Mouse (Mus musculus) heart, postnatal 25 days (tissue): ENCODE data around the gene Tcea3. TPM values are rescaled to one million over a fixed set of nuclear protein-coding genes. Genes with fewer than 3 reads are reported as not detected.

Source experiments
- DNase-seq: peaks from one replicate; pipeline ENCODE4 v3.0.0; 2022; ENCODE audit warnings: low spot score
- intact Hi-C: fragments of 180-260 bp; cut with DNase I; formaldehyde crosslinking; loops from one replicate; pipeline ENCODE4 v1.15.1; 2025
- total RNA-seq, 2 experiments: library from RNA; stranded (reverse); gene quantifications; 2 replicates each; pipeline ENCODE4 v1.2.3; 2021

The Tcea3 gene
- 100 to 1,000 TPM; 101 to 111 TPM for total RNA-seq

DNA sequence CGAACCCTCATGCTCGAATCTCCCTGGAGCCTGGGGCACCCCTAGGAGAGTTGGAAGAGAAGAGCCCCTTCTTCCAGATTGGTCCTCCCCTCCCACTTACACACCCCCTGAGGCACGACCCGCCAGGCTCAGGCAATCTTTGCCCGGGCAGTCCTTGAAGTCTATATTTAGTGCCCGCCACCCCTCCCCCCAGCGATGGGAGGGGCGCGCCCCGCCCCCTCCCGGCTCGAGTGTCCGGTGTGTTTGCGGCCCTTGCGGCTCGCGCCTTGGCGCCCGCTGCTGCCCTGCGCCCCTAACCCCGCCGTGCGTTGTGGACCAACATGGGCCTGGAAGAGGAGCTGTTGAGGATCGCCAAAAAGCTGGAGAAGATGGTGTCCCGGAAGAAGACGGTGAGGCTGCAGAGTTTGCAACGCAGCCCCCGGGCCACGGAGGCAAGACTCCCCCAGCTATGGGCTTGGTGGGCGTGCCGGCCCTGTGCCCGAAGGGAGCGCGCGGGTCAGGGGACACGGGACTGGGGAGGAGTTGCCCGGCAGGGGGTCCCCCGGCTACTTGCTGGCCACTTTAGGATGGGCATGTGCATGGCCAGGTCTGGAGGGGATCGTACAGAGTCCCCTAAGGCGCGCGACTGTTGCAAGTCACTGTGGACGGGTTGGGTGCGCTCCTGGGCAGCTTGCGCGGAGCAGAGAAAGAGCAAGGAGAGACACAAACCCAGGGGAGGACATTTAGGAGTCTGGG lies at the start of gene Tcea3:
TSS of gene Tcea3 (plus strand) at position 1 of the 735 bp plus-strand sequence.
- intact Hi-C loops, result no loop called here

GRCm38 (mm10) chr4:136198846-136199245 lies 48.7 kb upstream of the Tcea3 start:
- intact Hi-C loops, result no loop called here
- no peak for DNase-seq

More for the DNA sequence above, at the start of gene Tcea3:
- no peak for DNase-seq

DNA sequence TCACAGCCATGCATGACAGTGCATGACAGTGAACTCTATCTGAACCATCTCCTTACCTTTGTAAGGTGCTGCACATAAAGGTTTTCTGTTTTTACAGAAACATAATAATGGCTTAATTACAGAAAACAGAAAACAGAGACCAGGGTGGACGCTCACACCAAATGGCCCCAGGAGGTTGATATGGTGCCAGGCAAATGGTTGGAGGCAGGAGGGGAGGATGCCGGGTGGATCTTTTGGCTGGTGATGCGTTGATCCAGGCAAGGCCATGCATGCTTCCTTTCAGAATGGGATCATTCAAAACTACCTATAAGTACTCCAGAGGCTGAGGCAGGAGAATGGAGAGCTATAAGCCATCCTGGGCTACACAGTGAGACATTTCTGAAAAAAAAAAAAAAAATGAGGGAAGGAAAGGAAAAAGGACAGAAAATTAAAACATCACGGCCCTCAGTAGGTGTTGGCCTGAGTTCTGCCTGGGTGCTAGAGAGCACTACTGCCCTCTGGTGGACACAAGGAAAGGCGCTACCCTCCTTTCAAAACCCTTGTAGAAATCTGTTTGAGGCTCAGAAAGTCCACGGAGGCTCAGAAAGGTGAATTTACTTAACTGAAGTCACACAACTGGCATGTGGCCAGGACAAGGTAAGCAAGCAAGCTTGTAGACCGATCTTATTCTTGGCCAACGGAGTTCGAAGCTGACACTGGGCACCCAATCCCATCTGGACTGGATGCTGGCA lies 47.8 kb upstream of the Tcea3 start:
- no peak for DNase-seq
- intact Hi-C loops, result loop anchor here (1.0 to 5.0 kb wide), 3 partner anchors 36 to 127 kb away; no protein-coding TSS in a partner anchor

GRCm38 (mm10) chr4:136202509-136202908 lies 45.0 kb upstream of the Tcea3 start:
- intact Hi-C loops, result loop anchor here (2.0 to 5.0 kb wide), 3 partner anchors 36 to 130 kb away; no protein-coding TSS in a partner anchor
- no peak for DNase-seq

GRCm38 (mm10) chr4:136204775-136205174 lies 42.8 kb upstream of the Tcea3 start:
- intact Hi-C loops, result loop anchor here (5.0 kb wide), 2 partner anchors 118 to 132 kb away; no protein-coding TSS in a partner anchor
- no peak for DNase-seq

DNA sequence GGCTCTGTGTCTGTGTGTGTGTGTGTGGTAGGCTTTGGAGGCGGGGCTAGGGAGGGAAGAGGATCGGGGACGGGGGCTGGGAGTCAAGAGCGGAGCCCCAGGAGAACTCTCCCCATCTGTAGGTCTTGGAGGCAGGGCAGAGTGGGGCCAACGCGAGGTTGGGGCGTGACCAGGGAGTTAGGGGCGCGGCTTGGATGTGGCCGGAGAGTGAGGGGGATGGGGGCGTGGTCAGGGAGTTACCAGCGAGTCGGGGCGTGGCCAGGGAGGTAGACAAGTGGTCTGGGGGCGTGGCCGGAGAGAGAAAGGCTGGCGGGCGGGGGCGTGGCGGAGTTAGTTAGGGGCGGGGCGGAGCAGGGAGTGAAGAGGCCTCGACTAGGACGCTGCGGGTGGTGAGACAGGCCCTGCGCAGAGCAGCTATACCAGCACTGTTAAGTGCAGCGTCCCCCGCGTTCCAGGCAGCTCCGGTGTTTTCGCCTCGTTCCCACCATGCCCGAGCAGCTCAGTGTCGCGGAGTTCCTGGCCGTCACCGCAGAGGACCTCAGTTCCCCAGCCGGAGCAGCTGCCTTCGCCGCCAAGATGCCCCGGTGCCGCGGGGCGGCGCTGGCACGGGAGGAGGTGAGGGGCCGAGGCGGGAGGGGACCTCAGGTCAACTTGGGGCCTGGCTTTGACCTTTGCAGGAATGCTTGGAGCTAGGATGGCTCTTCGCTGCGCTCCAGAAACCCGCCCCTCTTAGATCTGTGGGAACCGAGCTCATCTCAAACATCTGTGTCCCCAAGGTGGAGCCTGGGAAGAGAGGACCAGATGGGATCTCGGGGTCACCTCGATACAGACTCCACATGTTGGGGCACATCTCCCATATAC lies 41.3 kb upstream of the Tcea3 start, which contains the start of gene Asap3:
TSS of gene Asap3 (plus strand) at position 333 of the 861 bp plus-strand sequence.
- peak; percentile 90 for DNase-seq
- intact Hi-C loops, result no loop called here

- intact Hi-C loops, result no loop called here
- DNase-seq, result no peak
Measured at GRCm38 (mm10) chr4:136206943-136207342, 40.6 kb upstream of the Tcea3 start.

- no peak for DNase-seq
- intact Hi-C loops, result no loop called here
Measured at GRCm38 (mm10) chr4:136210931-136211330, 36.6 kb upstream of the Tcea3 start.

DNA sequence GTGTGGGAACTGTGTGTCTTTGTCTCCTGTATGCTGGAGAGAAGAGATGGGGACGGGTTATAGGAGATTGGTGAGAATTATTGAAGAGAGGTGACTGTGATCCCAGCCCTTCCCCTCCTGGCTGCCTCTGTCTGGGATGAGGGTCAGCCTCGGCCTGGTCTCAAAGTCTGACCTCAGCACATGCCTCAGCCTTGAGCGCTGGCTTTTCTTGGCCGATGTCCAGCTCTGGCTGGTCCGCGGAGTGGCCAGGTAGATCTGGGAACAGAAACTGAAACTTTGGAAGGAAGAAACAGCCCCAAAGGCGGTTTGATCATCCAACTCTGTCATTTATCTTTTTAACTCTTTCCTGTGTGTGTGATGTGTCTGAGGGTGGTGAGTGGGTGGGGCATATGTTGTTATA lies 33.9 kb upstream of the Tcea3 start:
- DNase-seq, result no peak
- intact Hi-C loops, result no loop called here

DNA sequence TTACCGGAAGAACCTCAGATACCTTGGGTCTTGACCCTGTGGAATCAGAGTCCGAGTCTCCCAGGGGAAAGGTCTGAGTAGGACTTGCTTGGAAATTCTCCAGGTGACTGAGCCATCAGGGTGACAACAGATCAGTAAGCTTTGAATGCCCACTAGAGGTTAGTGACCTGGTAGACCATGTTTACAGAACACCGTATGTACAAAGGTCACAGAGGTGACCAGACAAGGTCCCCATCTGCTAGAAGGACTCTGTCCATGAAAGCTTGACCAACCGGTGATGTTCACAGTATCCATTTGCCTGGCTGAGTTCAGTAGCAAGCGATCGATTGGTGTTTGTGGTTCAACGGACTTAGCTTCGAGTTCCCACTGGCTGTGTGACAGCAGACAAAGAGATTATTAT lies 32.7 kb upstream of the Tcea3 start:
- intact Hi-C loops, result no loop called here
- DNase-seq, result no peak

DNA sequence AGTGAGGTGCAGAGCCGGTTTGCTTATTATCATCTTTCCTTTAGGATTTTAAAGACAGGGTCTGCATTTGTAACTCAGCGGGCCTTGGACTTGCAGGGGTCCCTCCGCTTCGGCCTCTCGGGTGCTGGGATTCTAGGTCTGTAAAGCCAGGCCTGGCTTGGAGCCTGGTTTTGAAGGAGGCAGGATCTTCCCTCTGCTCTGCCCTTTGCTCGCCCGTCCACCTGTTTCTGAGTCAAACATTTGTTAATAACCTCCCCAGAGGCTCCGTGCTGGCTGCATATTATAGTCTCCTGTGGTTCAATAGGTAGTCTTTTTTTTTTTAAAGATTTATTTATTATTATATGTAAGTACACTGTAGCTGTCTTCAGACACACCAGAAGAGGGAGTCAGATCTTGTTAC lies 32.0 kb upstream of the Tcea3 start:
- intact Hi-C loops, result no loop called here
- no peak for DNase-seq

- no peak for DNase-seq
- intact Hi-C loops, result no loop called here
Measured at GRCm38 (mm10) chr4:136217063-136217462, 30.5 kb upstream of the Tcea3 start.

DNA sequence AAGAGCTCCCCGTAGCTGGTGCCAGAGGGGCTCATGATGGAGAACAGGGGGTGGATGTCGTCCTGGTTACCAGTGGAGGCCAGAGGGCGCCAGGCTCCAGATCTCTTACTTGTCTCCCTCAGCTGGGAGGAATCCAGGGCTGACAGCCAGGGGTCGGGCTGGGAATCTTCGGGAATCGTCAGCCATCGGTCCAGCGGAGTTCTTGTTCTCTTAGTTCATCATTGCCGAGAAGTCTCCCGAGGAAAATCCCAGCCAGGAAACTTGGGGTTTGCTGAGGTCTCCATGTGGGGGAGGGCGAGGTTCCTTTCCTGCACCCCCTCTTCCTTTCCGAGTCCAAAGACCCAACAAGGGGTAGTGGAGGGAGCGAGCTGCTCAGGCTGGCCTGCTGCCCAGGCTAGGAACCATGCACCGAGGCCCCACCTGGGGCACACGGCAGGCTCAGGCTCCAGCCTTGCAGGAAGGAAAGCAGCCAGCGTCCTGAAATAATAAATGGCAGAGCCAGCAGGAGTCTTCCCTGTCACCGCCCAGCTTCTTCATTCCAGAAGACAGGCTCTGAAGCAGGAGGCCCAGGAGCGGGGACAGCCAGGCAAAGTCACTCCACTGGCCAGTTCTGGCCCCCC lies 28.8 kb upstream of the Tcea3 start:
- intact Hi-C loops, result no loop called here
- DNase-seq, result peak; percentile 87

GRCm38 (mm10) chr4:136220133-136220775 lies 27.3 kb upstream of the Tcea3 start:
- no peak for DNase-seq
- intact Hi-C loops, result loop anchor here (2.0 kb wide), 1 partner anchor 19 kb away; no protein-coding TSS in a partner anchor

DNA sequence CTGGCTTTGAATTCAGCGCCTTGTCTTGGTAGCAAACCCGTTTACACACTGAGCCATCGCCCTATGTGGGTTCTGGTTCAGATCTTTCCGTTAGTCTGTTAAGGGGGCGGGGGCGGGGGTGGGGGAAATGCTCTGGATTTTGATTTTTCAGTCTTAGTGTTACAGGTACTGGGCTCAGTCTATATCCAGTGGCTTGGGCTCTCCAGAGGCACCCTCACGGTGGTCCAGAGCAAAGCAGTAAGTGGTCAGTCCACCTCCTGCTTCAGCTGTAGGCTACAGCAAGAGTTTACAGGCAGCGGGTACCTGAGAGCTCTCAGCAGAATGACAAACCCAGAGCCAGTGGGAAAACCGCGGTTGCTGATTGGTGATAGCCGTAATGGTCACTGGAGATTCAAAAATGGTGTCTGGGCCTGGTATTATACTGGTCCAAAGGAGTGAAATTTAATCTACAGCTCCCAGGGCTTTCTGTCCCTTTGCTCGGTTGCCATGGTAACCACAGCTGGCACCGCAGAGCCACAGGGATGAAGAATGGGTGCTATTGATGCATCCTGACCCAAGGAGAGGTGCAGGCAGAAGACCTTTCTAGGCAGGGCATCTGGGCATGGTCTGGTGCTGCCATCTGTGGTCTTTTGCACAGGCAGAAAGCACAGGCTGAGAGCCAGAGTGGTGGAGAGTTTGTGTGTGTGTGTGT lies 23.8 kb upstream of the Tcea3 start:
- no peak for DNase-seq
- intact Hi-C loops, result no loop called here

DNA sequence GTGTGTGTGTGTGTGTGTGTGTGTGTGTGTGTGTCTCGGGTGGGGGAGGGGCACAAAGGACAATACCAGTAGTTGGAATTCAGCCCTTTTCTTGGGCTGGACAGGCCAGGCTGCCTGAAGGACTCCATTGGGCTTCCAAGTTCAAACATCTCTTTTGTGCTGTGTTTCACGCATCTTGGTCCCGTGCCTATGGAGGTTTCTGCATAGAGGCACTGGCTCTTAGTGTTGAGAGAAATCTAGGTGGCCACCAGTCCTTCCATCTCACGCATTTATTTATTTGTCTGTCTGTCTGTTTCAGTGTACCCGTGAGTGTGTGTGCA lies 23.3 kb upstream of the Tcea3 start:
- DNase-seq, result no peak
- intact Hi-C loops, result no loop called here

DNA sequence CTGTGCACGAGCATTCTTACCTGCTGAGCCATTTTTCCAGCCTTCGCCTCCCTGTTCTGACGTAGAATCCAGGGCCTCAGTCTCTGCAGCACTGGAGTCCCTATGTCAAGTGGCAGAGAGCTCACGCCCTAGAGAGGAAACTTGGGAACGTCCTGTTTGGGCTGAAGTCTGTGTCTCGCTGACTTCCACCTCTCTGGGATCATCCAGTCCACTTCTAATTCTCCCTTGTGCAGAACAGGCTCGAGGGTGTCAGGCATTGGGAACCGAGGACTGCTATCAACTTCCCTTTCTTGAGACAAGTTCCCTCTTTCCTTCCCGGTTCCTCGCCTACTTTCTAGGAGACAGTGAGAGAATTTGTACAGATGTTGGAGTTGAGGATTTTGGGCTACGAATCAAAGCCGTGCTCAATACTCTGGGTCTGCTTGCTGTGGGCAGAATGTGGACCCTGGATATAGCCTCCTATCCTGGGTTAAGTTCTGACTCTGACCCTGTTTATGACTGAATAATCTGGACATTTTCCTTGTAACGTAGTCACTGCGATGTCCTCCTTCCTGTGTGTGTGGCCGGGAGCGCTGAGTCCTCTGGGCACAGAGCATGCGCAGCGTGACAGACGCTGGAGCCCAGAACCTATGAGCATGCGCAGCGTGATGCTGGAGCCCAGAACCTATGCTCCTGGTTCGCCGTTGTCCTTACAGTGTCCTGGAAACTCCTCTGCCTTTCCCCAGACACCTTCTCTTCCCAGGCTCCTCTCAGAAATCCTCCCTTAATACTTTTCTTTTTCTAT lies 22.7 kb upstream of the Tcea3 start:
- no peak for DNase-seq
- intact Hi-C loops, result no loop called here

GRCm38 (mm10) chr4:136227408-136227807 lies 20.1 kb upstream of the Tcea3 start:
- DNase-seq, result no peak
- intact Hi-C loops, result no loop called here
